In genomic region chr16:57403825-57404224, GRCm38 (mm10) we compare ENCODE assay signal across 21 mouse cellular contexts. TPM values are rescaled to one million over a fixed set of nuclear protein-coding genes. Genes with fewer than 3 reads are reported as not detected.
DNase-seq lines count a peak whose midpoint lies in the region; ATAC-seq and TF ChIP-seq lines count a peak whose summit lies in the region.
"Had no signal": no experiment of that assay in that cellular context is flagged by ENCODE, and none has a peak within 500 bp of the region (broad histone marks: within the 10 kb centered on the region; RNA-seq: fewer than 3 reads in every experiment).

No protein-coding gene starts in this region.

- H3K9ac ChIP-seq in hindbrain, embryonic 14.5 days: no peak overlapping the region
- no peak overlapping the region for H3K9ac ChIP-seq in kidney, postnatal 0 days (ENCODE audit: low read depth, low read length)
- H3K9ac ChIP-seq in limb, embryonic 13.5 days: no peak overlapping the region
- H3K9ac ChIP-seq: embryonic facial prominence, embryonic 15.5 days; heart, embryonic 13.5 days; neural tube, embryonic 13.5 days had no signal

- no peak for TF ChIP-seq CTCF in kidney, postnatal 0 days (IDR thresholded peaks at IDR 0.05; ENCODE audit: low read depth)

- H3K27me3 ChIP-seq in hindbrain, embryonic 14.5 days (ENCODE audit: control insufficient read depth, insufficient read depth, low read length): no peaks in the 10 kb centered on the region
- no peaks in the 10 kb centered on the region for H3K27me3 ChIP-seq in hindbrain, embryonic 10.5 days (ENCODE audit: insufficient read depth, poor library complexity, severe bottlenecking)
- no peaks in the 10 kb centered on the region for H3K27me3 ChIP-seq in kidney, postnatal 0 days (ENCODE audit: insufficient read depth, low read length)
- H3K27me3 ChIP-seq in embryonic facial prominence, embryonic 10.5 days (replicated peaks; ENCODE audit: low read depth, poor library complexity, severe bottlenecking): no peaks in the 10 kb centered on the region
- no peaks in the 10 kb centered on the region for H3K27me3 ChIP-seq in limb, embryonic 13.5 days
- H3K27me3 ChIP-seq: embryonic facial prominence, embryonic 15.5 days; heart, embryonic 13.5 days; neural tube, embryonic 13.5 days; Patski had no signal

- H3K4me3 ChIP-seq in hindbrain, embryonic 14.5 days (replicated peaks; ENCODE audit: low read length): no peak overlapping the region
- H3K4me3 ChIP-seq in hindbrain, embryonic 10.5 days: no peak overlapping the region
- H3K4me3 ChIP-seq in kidney, postnatal 0 days (replicated peaks; ENCODE audit: low read depth, low read length): no peak overlapping the region
- H3K4me3 ChIP-seq in embryonic facial prominence, embryonic 10.5 days: no peak overlapping the region
- H3K4me3 ChIP-seq in limb, embryonic 13.5 days: no peak overlapping the region
- H3K4me3 ChIP-seq: embryonic facial prominence, embryonic 15.5 days; heart, embryonic 13.5 days; midbrain, embryonic 10.5 days; neural tube, embryonic 13.5 days had no signal

- no peak for DNase-seq in hindbrain, embryonic 14.5 days (ENCODE audit: low spot score)
- DNase-seq in hindbrain, embryonic 10.5 days (ENCODE audit: low spot score): no peak
- DNase-seq in kidney, postnatal 0 days (ENCODE audit: low spot score): no peak
- no peak for DNase-seq in kidney, postnatal 14 days
- DNase-seq in embryonic facial prominence, embryonic 10.5 days (ENCODE audit: low spot score): peak; percentile 32
- DNase-seq in urinary bladder, postnatal 10 days (ENCODE audit: low spot score): no peak
- no peak for DNase-seq in spleen, postnatal 14 days (ENCODE audit: low spot score in 2 of 2)
- DNase-seq: adrenal gland, adult 8-10 months; cerebellum, adult 9-10 months; heart, adult 18-20 months; kidney, postnatal 25 days; left cerebral cortex, postnatal 4 days; right cerebral cortex, adult 18-20 months; thymus, postnatal 14 days had no signal

- no peaks in the 10 kb centered on the region for H3K9me3 ChIP-seq in hindbrain, embryonic 14.5 days (ENCODE audit: control insufficient read depth, low read length)
- H3K9me3 ChIP-seq in hindbrain, embryonic 10.5 days: no peaks in the 10 kb centered on the region
- H3K9me3 ChIP-seq in kidney, postnatal 0 days (replicated peaks; ENCODE audit: low read length): no peaks in the 10 kb centered on the region
- no peaks in the 10 kb centered on the region for H3K9me3 ChIP-seq in embryonic facial prominence, embryonic 10.5 days
- no peaks in the 10 kb centered on the region for H3K9me3 ChIP-seq in limb, embryonic 13.5 days
- H3K9me3 ChIP-seq: embryonic facial prominence, embryonic 15.5 days; heart, embryonic 13.5 days; midbrain, embryonic 10.5 days; neural tube, embryonic 13.5 days had no signal

- ATAC-seq in hindbrain, embryonic 14.5 days (ENCODE audit: low FRiP score): 0 out of 2 replicates have a peak, but pooled peaks have one; percentile 24
- ATAC-seq in kidney, postnatal 0 days (replicated peaks; ENCODE audit: low FRiP score, low read depth): peak; percentile 61
- no peak for ATAC-seq in limb, embryonic 13.5 days (ENCODE audit: low FRiP score, low read depth)
- ATAC-seq: Patski had no signal

- H3K36me3 ChIP-seq in hindbrain, embryonic 14.5 days (replicated peaks; ENCODE audit: control insufficient read depth, insufficient read depth): no peaks in the 10 kb centered on the region
- no peaks in the 10 kb centered on the region for H3K36me3 ChIP-seq in hindbrain, embryonic 10.5 days
- H3K36me3 ChIP-seq in kidney, postnatal 0 days (ENCODE audit: insufficient read depth, low read length): no peaks in the 10 kb centered on the region
- no peaks in the 10 kb centered on the region for H3K36me3 ChIP-seq in embryonic facial prominence, embryonic 10.5 days (replicated peaks)
- H3K36me3 ChIP-seq in limb, embryonic 13.5 days: no peaks in the 10 kb centered on the region
- H3K36me3 ChIP-seq: embryonic facial prominence, embryonic 15.5 days; heart, embryonic 13.5 days; midbrain, embryonic 10.5 days; neural tube, embryonic 13.5 days had no signal

- no peak overlapping the region for H3K4me2 ChIP-seq in hindbrain, embryonic 14.5 days (replicated peaks)
- no peak overlapping the region for H3K4me2 ChIP-seq in kidney, postnatal 0 days (ENCODE audit: low read length)
- no peak overlapping the region for H3K4me2 ChIP-seq in limb, embryonic 13.5 days (replicated peaks)
- H3K4me2 ChIP-seq: embryonic facial prominence, embryonic 15.5 days; heart, embryonic 13.5 days; liver, embryonic 11.5 days; neural tube, embryonic 13.5 days had no signal

- H3K4me1 ChIP-seq in hindbrain, embryonic 14.5 days (replicated peaks; ENCODE audit: control insufficient read depth, insufficient read depth, low read length): no peaks in the 10 kb centered on the region
- H3K4me1 ChIP-seq in hindbrain, embryonic 10.5 days (replicated peaks): no peaks in the 10 kb centered on the region
- H3K4me1 ChIP-seq in kidney, postnatal 0 days (replicated peaks; ENCODE audit: insufficient read depth, low read length): no peaks in the 10 kb centered on the region; the same call in 1 of the 2 replicates
- H3K4me1 ChIP-seq in embryonic facial prominence, embryonic 10.5 days: peaks cover 32% of the 10 kb centered on the region
- peaks cover 55% of the 10 kb centered on the region for H3K4me1 ChIP-seq in limb, embryonic 13.5 days
- H3K4me1 ChIP-seq: neural tube, embryonic 13.5 days had no signal

- WGBS in hindbrain, embryonic 14.5 days: 85% methylated on average over 5 of the region's 5 CpGs
- 79% methylated on average over 5 of the region's 5 CpGs for WGBS in hindbrain, embryonic 10.5 days
- WGBS in kidney, postnatal 0 days: 52% methylated on average over 5 of the region's 5 CpGs
- WGBS in embryonic facial prominence, embryonic 10.5 days: 44% methylated on average over 5 of the region's 5 CpGs
- 32% methylated on average over 5 of the region's 5 CpGs for WGBS in limb, embryonic 13.5 days

- H3K27ac ChIP-seq in hindbrain, embryonic 14.5 days: no peak overlapping the region
- H3K27ac ChIP-seq in hindbrain, embryonic 10.5 days: no peak overlapping the region
- H3K27ac ChIP-seq in kidney, postnatal 0 days: 0 out of 2 replicates have a peak overlapping the region, but pooled peaks have one; percentile 15
- H3K27ac ChIP-seq in embryonic facial prominence, embryonic 10.5 days (replicated peaks): 0 out of 2 replicates have a peak overlapping the region, but pooled peaks have one; percentile 11
- peak overlapping the region; percentile 22; the same call in 1 of the 2 replicates for H3K27ac ChIP-seq in limb, embryonic 13.5 days
- H3K27ac ChIP-seq: embryonic facial prominence, embryonic 15.5 days; heart, embryonic 13.5 days; midbrain, embryonic 10.5 days; neural tube, embryonic 13.5 days had no signal

RNA-seq across cellular contexts. Expression of gene Filip1l, which starts 50.9 kb away (rescaled TPM):
- 2.8 and 3.4 TPM in 2 replicates for polyA plus RNA-seq in hindbrain, embryonic 14.5 days (2014; fragmentation: Nextera tagmentation; extraction: Ambion mirVana)
- 5.8 and 8.5 TPM in 2 replicates for polyA plus RNA-seq in hindbrain, embryonic 10.5 days (2016; fragmentation: Nextera tagmentation; extraction: Ambion mirVana)
- 30.4 and 32.5 TPM in 2 replicates for polyA plus RNA-seq in kidney, postnatal 0 days (2015; fragmentation: Nextera tagmentation; extraction: Ambion mirVana)
- 11.5 and 12.7 TPM in 2 replicates for polyA plus RNA-seq in embryonic facial prominence, embryonic 10.5 days (2016; fragmentation: Nextera tagmentation; extraction: Ambion mirVana)
- polyA plus RNA-seq in limb, embryonic 13.5 days (2015; fragmentation: Nextera tagmentation; extraction: Ambion mirVana): 31.5 and 37.3 TPM in 2 replicates

Comparison
In these comparisons a context has a peak if more than half of its experiments do, and no peak if none do; other contexts are left out.
1. H3K27ac ChIP-seq: peak in kidney, postnatal 0 days (single experiment), embryonic facial prominence, embryonic 10.5 days (single experiment) and limb, embryonic 13.5 days (single experiment); none in hindbrain, embryonic 14.5 days (single experiment) and hindbrain, embryonic 10.5 days (single experiment).